Mouse (Mus musculus) E14TG2a.4 (cell line): ENCODE results near the gene Phb.

ENCODE experiments used
- H3K27me3 ChIP-seq: 2 replicates; pipeline ENCODE4 v1.6.1; 2014; ENCODE audit warnings: low read length, control low read depth; ENCODE audit not compliant: insufficient read depth
- H3K36me3 ChIP-seq: 2 replicates; pipeline ENCODE4 v1.6.1; 2014; ENCODE audit warnings: low read length, control low read depth; ENCODE audit not compliant: insufficient read depth
- H3K4me1 ChIP-seq: replicated peaks from 2 replicates; pipeline ENCODE4 v1.6.1; 2014; ENCODE audit warnings: low read depth, low read length, control low read depth
- H3K4me3 ChIP-seq: replicated peaks from 2 replicates; pipeline ENCODE4 v1.5.1; 2014; ENCODE audit warnings: mild to moderate bottlenecking, low read length
- H3K9me3 ChIP-seq: 2 replicates; pipeline ENCODE4 v1.6.1; 2014; ENCODE audit warnings: low read length, control low read depth
- CTCF ChIP-seq: conservative IDR thresholded peaks from 2 replicates; pipeline ENCODE4 v1.5.1; 2014; ENCODE audit warnings: low read length
- NANOG ChIP-seq: IDR thresholded peaks from 2 replicates; pipeline ENCODE4 v1.6.1; 2014; ENCODE audit warnings: borderline replicate concordance, low read length, mixed read lengths
- POU5F1 ChIP-seq: IDR thresholded peaks from 2 replicates; pipeline ENCODE4 v1.6.1; 2014; ENCODE audit warnings: low read length, borderline replicate concordance

Phb gene

DNA sequence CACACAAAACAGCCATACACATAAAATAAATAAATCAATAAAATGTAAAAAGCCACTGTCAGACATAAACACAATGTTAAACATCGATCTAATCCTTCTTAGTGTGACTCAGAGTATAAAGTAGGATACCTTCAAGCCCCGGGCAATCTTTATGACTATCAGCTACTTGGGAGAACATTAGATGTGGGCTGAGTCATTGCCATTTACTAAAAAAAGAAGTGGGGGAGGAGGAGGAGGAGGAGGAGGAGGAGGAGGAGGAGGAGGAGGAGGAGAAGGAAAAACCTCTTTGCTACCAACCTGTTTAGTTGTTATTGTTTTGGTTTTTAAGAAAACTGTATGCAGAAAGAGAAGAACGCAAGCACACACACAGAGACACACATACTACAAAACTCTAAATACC lies 22.8 kb downstream of the Phb start:
- no peaks in the 10 kb centered on the region for H3K36me3 ChIP-seq
- peaks cover 17% of the 10 kb centered on the region for H3K27me3 ChIP-seq
- peaks cover 37% of the 10 kb centered on the region for H3K4me1 ChIP-seq
- H3K9me3 ChIP-seq: no peaks in the 10 kb centered on the region
- H3K4me3 ChIP-seq: no peak overlapping the region
- TF ChIP-seq POU5F1: no peak
- no peak for TF ChIP-seq CTCF
- TF ChIP-seq NANOG: no peak

- H3K36me3 ChIP-seq: 0 out of 2 replicates have a peak, but pooled peaks cover 6% of the 10 kb centered on the region
- peaks cover 20% of the 10 kb centered on the region for H3K9me3 ChIP-seq
- no peak for TF ChIP-seq CTCF
- TF ChIP-seq POU5F1: no peak
- TF ChIP-seq NANOG: no peak
- H3K27me3 ChIP-seq: peaks cover 29% of the 10 kb centered on the region
- peaks cover 27% of the 10 kb centered on the region for H3K4me1 ChIP-seq
- peak overlapping the region; percentile 54 for H3K4me3 ChIP-seq
These were observed 31.8 kb downstream of the Phb start for GRCm38 (mm10) chr11:95698541-95698940.

DNA sequence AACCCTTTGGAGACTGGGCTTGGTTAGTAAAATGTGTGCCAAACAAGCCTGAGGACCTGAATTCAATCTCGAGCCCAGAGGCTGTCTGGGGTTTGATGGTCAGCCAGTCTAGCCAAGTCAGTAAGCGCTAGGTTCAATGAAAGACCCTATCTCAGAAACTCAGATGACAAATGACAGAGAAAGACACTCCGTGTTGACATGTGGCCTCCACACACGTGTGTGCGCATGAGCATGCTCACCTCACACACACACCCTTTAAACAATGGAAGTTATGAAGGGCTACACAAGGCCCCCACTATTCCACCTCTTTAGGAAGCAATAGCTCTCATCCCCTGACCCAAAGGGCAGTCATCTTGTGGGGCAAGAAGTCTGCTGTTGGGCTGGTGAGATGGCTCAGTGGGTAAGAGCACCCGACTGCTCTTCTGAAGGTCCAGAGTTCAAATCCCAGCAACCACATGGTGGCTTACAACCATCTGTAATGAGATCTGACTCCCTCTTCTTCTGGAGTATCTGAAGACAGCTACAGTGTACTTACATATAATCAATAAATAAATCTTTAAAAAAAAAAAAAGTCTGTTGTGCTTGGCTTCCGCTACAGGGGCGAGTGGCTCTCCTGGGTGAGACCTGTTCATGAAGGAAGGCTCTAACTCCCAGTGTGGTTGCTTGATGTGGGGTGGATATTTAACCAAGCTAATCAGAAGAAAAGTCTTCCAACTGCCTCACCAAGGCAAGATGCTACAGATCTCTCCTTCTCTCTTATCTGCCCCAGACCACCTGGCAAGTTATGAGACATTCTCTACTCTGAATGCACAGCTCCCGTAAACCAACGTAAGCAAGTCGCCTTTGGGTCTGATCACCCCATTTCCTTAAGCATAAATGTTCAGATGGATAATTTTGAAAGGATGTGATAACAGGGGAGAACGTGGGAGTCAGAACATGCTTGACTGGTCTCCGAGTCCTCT lies 34.3 kb downstream of the Phb start:
- Histone ChIP-seq H3K9me3 (peaks cover 20% of the 10 kb centered on the region), H3K4me3 (no peak overlapping the region), H3K36me3 (0 out of 2 replicates have a peak, but pooled peaks cover 6% of the 10 kb centered on the region), H3K4me1 (peaks cover 52% of the 10 kb centered on the region), H3K27me3 (peaks cover 26% of the 10 kb centered on the region)
- TF ChIP-seq CTCF (no peak), NANOG (no peak), POU5F1 (no peak)

DNA sequence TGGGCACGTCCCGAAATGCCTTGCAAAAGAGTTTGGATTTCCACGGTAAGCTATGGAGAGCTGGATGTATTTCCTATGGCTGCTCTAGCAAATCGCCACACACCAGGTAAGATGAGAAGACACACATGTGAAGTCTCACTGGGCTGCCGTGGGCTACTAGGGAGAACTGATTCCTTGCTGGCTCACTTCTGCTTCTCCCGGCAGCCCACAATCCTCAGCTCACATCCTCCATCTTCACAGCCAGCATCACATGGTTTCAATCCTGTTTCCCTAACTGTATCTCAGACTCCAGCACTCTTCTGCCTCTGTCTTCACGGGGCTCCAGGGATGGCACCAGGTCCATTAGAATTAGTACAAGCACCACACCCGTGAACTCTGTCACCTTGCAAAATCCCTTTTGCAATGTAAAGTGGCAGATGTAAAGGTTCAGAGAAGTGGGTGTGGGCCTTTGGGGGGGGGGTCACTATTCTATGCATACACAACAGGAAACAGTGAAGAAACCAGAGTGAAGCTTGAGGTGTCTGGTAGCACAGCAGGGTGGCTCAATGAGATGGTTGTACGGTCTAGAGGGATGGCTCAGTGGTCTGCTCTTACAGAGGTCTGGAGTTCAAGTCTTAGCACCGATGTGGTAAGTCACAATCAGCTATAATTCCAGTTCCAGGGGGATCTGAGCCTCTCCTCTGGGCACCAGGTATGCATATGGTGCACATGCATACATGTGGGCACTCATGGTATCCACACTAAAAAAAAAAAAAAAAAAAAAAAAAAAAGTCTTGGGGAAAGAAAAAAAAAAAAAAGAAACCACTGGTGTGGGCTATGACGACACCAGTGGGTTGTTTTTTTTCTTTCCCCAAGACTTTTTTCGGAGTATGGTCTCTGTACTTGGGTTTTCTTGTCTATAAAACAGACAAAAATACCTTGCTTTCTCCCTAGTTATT lies 37.5 kb downstream of the Phb start:
- Histone ChIP-seq H3K4me1 (peaks cover 63% of the 10 kb centered on the region), H3K4me3 (peak overlapping the region; percentile 51), H3K27me3 (peaks cover 4% of the 10 kb centered on the region; the same call in 1 of the 2 replicates), H3K9me3 (peaks cover 20% of the 10 kb centered on the region), H3K36me3 (0 out of 2 replicates have a peak, but pooled peaks cover 6% of the 10 kb centered on the region)
- no peak for TF ChIP-seq NANOG
- no peak for TF ChIP-seq POU5F1
- no peak for TF ChIP-seq CTCF

GRCm38 (mm10) chr11:95704970-95705330 lies 38.2 kb downstream of the Phb start:
- 0 out of 2 replicates have a peak overlapping the region, but pooled peaks have one; percentile 3 for H3K4me3 ChIP-seq
- H3K36me3 ChIP-seq: 0 out of 2 replicates have a peak, but pooled peaks cover 6% of the 10 kb centered on the region
- peaks cover 20% of the 10 kb centered on the region for H3K9me3 ChIP-seq
- TF ChIP-seq CTCF (no peak), POU5F1 (no peak), NANOG (0 out of 2 replicates have a peak, but pooled peaks have one; percentile 4)
- H3K4me1 ChIP-seq: peaks cover 69% of the 10 kb centered on the region
- H3K27me3 ChIP-seq: no peaks in the 10 kb centered on the region

GRCm38 (mm10) chr11:95709534-95710040 lies 42.8 kb downstream of the Phb start:
- no peaks in the 10 kb centered on the region for H3K9me3 ChIP-seq
- H3K4me1 ChIP-seq: peaks cover 79% of the 10 kb centered on the region

GRCm38 (mm10) chr11:95710478-95710877 lies 43.7 kb downstream of the Phb start:
- Histone ChIP-seq H3K4me1 (peaks cover 80% of the 10 kb centered on the region), H3K4me3 (no peak overlapping the region)
- TF ChIP-seq NANOG (no peak), POU5F1 (no peak), CTCF (no peak)

More at GRCm38 (mm10) chr11:95709534-95710040, 42.8 kb downstream of the Phb start:
- TF ChIP-seq NANOG (no peak), POU5F1 (no peak), CTCF (no peak)
- Histone ChIP-seq H3K27me3 (no peaks in the 10 kb centered on the region), H3K4me3 (no peak overlapping the region), H3K36me3 (no peaks in the 10 kb centered on the region)

More at GRCm38 (mm10) chr11:95710478-95710877, 43.7 kb downstream of the Phb start:
- Histone ChIP-seq H3K36me3 (no peaks in the 10 kb centered on the region), H3K27me3 (no peaks in the 10 kb centered on the region), H3K9me3 (no peaks in the 10 kb centered on the region)
